Mouse (Mus musculus) CH12.LX (cell line): ENCODE results near the gene Il33. TPM values are rescaled to one million over a fixed set of nuclear protein-coding genes. Genes with fewer than 3 reads are reported as not detected.

Experiments used
- DNase-seq: peaks from one replicate; pipeline ENCODE4 v3.0.0-alpha.2; 2013; ENCODE audit errors: extremely low read depth
- H3K27ac ChIP-seq: 2 replicates; pipeline ENCODE4 v1.5.1; 2012; ENCODE audit warnings: low read depth, mild to moderate bottlenecking, control low read depth, moderate library complexity; ENCODE audit not compliant: insufficient read depth
- H3K27me3 ChIP-seq: replicated peaks from 2 replicates; pipeline ENCODE3; 2012; ENCODE audit warnings: inconsistent platforms
- H3K36me3 ChIP-seq, 2 experiments: replicated peaks in 1 of 2; 2 replicates each; pipeline versions ENCODE3 to v1.6.1; 2012; ENCODE audit warnings: inconsistent platforms in 1 of 2, low read length in 1 of 2, mild to moderate bottlenecking in 1 of 2, mixed read lengths in 1 of 2, moderate library complexity in 1 of 2; ENCODE audit not compliant: control insufficient read depth in 1 of 2, insufficient read depth in 1 of 2
- H3K4me1 ChIP-seq, 2 experiments: 2 replicates each; pipeline ENCODE4 v1.6.1; 2012; ENCODE audit warnings: inconsistent platforms in 1 of 2, moderate library complexity in 1 of 2; ENCODE audit not compliant: insufficient read depth in 2 of 2, control insufficient read depth in 1 of 2
- H3K4me2 ChIP-seq: 2 replicates; pipeline ENCODE4 v1.6.1; 2012; ENCODE audit warnings: low read depth, mild to moderate bottlenecking, control low read depth; ENCODE audit not compliant: poor library complexity, insufficient read depth, severe bottlenecking
- H3K4me3 ChIP-seq, 3 experiments: fragments of 150-350 bp in 1 of 3; sonication (generic) in 1 of 3; replicated peaks in 1 of 3; 2 replicates each; pipeline versions ENCODE3 to v1.5.1; 2011 to 2012; ENCODE audit warnings: low read depth in 2 of 3, low read length in 2 of 3, mild to moderate bottlenecking in 2 of 3, moderate library complexity in 2 of 3, control low read depth in 1 of 3, improper control_type of control experiment in 1 of 3, inconsistent platforms in 1 of 3, mixed read lengths in 1 of 3; ENCODE audit not compliant: poor library complexity in 1 of 3
- H3K79me2 ChIP-seq: replicated peaks from 2 replicates; pipeline ENCODE4 v1.6.1; 2012; ENCODE audit warnings: mild to moderate bottlenecking, moderate library complexity; ENCODE audit not compliant: control insufficient read depth, poor library complexity, insufficient read depth, severe bottlenecking; ENCODE audit errors: extremely low read depth
- H3K9ac ChIP-seq: 2 replicates; pipeline ENCODE4 v1.6.1; 2012; ENCODE audit warnings: low read depth, mild to moderate bottlenecking, control low read depth, moderate library complexity; ENCODE audit not compliant: insufficient read depth
- H3K9me3 ChIP-seq: replicated peaks from 2 replicates; pipeline ENCODE3; 2012; ENCODE audit warnings: low read length, inconsistent platforms, mixed read lengths
- CHD1 ChIP-seq: IDR thresholded peaks from 2 replicates; pipeline ENCODE4 v1.6.1; 2012; ENCODE audit warnings: low read depth, low read length, improper control_type of control experiment, inconsistent platforms
- CHD2 ChIP-seq: IDR thresholded peaks from 2 replicates; pipeline ENCODE4 v1.6.1; 2011; ENCODE audit warnings: low read length, improper control_type of control experiment
- CTCF ChIP-seq, 2 experiments: IDR thresholded peaks in 1 of 2; conservative IDR thresholded peaks in 1 of 2; 2 replicates each; pipeline ENCODE4 v1.5.1; 2011 to 2012; ENCODE audit warnings: low read depth in 2 of 2, low read length in 2 of 2, improper control_type of control experiment in 1 of 2, inconsistent platforms in 1 of 2, mild to moderate bottlenecking in 1 of 2, moderate library complexity in 1 of 2
- E2F4 ChIP-seq: IDR thresholded peaks from 2 replicates; pipeline ENCODE4 v1.6.1; 2011; ENCODE audit warnings: low read depth, low read length, improper control_type of control experiment; ENCODE audit not compliant: insufficient replicate concordance
- EP300 ChIP-seq: IDR thresholded peaks from 2 replicates; pipeline ENCODE4 v1.6.1; 2011; ENCODE audit warnings: low read length, improper control_type of control experiment
- ETS1 ChIP-seq: conservative IDR thresholded peaks from 2 replicates; pipeline ENCODE4 v1.6.1; 2012; ENCODE audit warnings: low read depth, mild to moderate bottlenecking, inconsistent platforms, low read length, improper control_type of control experiment, moderate library complexity
- GABPA ChIP-seq: IDR thresholded peaks from 2 replicates; pipeline ENCODE4 v1.6.1; 2012; ENCODE audit warnings: low read depth, low read length, improper control_type of control experiment, inconsistent platforms; ENCODE audit not compliant: insufficient replicate concordance
- IRF4 ChIP-seq: IDR thresholded peaks from 2 replicates; pipeline ENCODE4 v1.6.1; 2014; ENCODE audit warnings: low read depth, mild to moderate bottlenecking, inconsistent platforms, low read length, improper control_type of control experiment
- JUN ChIP-seq: IDR thresholded peaks from 2 replicates; pipeline ENCODE4 v1.6.1; 2011; ENCODE audit warnings: low read depth, mild to moderate bottlenecking, low read length, improper control_type of control experiment, moderate library complexity; ENCODE audit not compliant: insufficient read depth
- KAT2A ChIP-seq: IDR thresholded peaks from 2 replicates; pipeline ENCODE4 v1.6.1; 2012; ENCODE audit warnings: low read length, improper control_type of control experiment, inconsistent platforms; ENCODE audit not compliant: insufficient replicate concordance
- MAFK ChIP-seq: IDR thresholded peaks from 2 replicates; pipeline ENCODE4 v1.6.1; 2011; ENCODE audit warnings: low read length, improper control_type of control experiment; ENCODE audit not compliant: insufficient replicate concordance
- MAX ChIP-seq: IDR thresholded peaks from 2 replicates; pipeline ENCODE4 v1.6.1; 2011; ENCODE audit warnings: low read length, improper control_type of control experiment
- MEF2A ChIP-seq: IDR thresholded peaks from 2 replicates; pipeline ENCODE4 v1.6.1; 2014; ENCODE audit warnings: low read depth, mild to moderate bottlenecking, inconsistent platforms, low read length, improper control_type of control experiment, borderline replicate concordance
- MXI1 ChIP-seq: IDR thresholded peaks from 2 replicates; pipeline ENCODE4 v1.6.1; 2011; ENCODE audit warnings: mild to moderate bottlenecking, low read depth, low read length, improper control_type of control experiment
- MYC ChIP-seq: IDR thresholded peaks from 2 replicates; pipeline ENCODE4 v1.6.1; 2011; ENCODE audit warnings: low read depth, mild to moderate bottlenecking, improper control_type of control experiment, low read length
- NELFE ChIP-seq: IDR thresholded peaks from 2 replicates; pipeline ENCODE4 v1.6.1; 2011; ENCODE audit warnings: low read depth, low read length, improper control_type of control experiment
- NRF1 ChIP-seq: IDR thresholded peaks from 2 replicates; pipeline ENCODE4 v1.6.1; 2014; ENCODE audit warnings: low read depth, mild to moderate bottlenecking, inconsistent platforms, low read length, improper control_type of control experiment, moderate library complexity
- PAX5 ChIP-seq: IDR thresholded peaks from 2 replicates; pipeline ENCODE4 v1.6.1; 2012; ENCODE audit warnings: low read length, inconsistent platforms, mixed read lengths
- POLR2A ChIP-seq: IDR thresholded peaks from 2 replicates; pipeline ENCODE4 v1.6.1; 2011; ENCODE audit warnings: low read depth, mild to moderate bottlenecking, improper control_type of control experiment, low read length
- POLR2AphosphoS2 ChIP-seq: IDR thresholded peaks from 2 replicates; pipeline ENCODE4 v1.6.1; 2011; ENCODE audit warnings: low read depth, low read length, improper control_type of control experiment
- SIN3A ChIP-seq: IDR thresholded peaks from 2 replicates; pipeline ENCODE4 v1.6.1; 2012; ENCODE audit warnings: low read length, improper control_type of control experiment, inconsistent platforms
- SMC3 ChIP-seq: IDR thresholded peaks from 2 replicates; pipeline ENCODE4 v1.6.1; 2011; ENCODE audit warnings: low read depth, low read length, improper control_type of control experiment
- TBP ChIP-seq: conservative IDR thresholded peaks from 2 replicates; pipeline ENCODE4 v1.6.1; 2011; ENCODE audit warnings: low read depth, low read length, improper control_type of control experiment
- TCF12 ChIP-seq: IDR thresholded peaks from 2 replicates; pipeline ENCODE4 v1.6.1; 2014; ENCODE audit warnings: low read depth, mild to moderate bottlenecking, inconsistent platforms, low read length, improper control_type of control experiment
- UBTF ChIP-seq: IDR thresholded peaks from 2 replicates; pipeline ENCODE4 v1.6.1; 2012; ENCODE audit warnings: low read depth, mild to moderate bottlenecking, inconsistent platforms, low read length, improper control_type of control experiment, moderate library complexity
- USF2 ChIP-seq: conservative IDR thresholded peaks from 2 replicates; pipeline ENCODE4 v1.6.1; 2011; ENCODE audit warnings: low read depth, low read length, improper control_type of control experiment
- ZC3H11A ChIP-seq: IDR thresholded peaks from 2 replicates; pipeline ENCODE4 v1.6.1; 2012; ENCODE audit warnings: low read depth, mild to moderate bottlenecking, inconsistent platforms, low read length, improper control_type of control experiment
- ZKSCAN1 ChIP-seq: IDR thresholded peaks from 2 replicates; pipeline ENCODE4 v1.6.1; 2012; ENCODE audit warnings: low read depth, inconsistent platforms, low read length, improper control_type of control experiment, borderline replicate concordance
- dilution Hi-C: fragments of 300-500 bp; cut with MboI; formaldehyde crosslinking; loops from 2 replicates; pipeline ENCODE4 v1.14.3; 2020; ENCODE audit warnings: low sequenced_read_pairs; ENCODE audit not compliant: extremely low pct_unique_long_range_greater_than_20kb, extremely low pct_ligation_motif_present
- in situ Hi-C: fragments of 300-500 bp; cut with MboI; formaldehyde crosslinking; loops from 3 replicates; pipeline ENCODE4 v1.14.3; 2019; ENCODE audit warnings: low sequenced_read_pairs, low pct_ligation_motif_present, low pct_unique_long_range_greater_than_20kb, mixed read lengths
- polyA plus RNA-seq: library from polyadenylated mRNA; unstranded; fragments of >175 nt; gene quantifications from 2 replicates; pipeline ENCODE4 v1.2.1, GENCODE M21; 2012; ENCODE audit warnings: low read depth; ENCODE audit not compliant: insufficient read length
- total RNA-seq, 2 experiments: library from RNA; depleted of rRNA; stranded (reverse); fragments of 300-350 nt in 1 of 2; fragments of >200 nt in 1 of 2; gene quantifications; 2 replicates each; pipeline ENCODE4 v1.2.3; 2012 to 2014

Il33 gene
- total and polyA plus RNA-seq, 3 experiments: 0.08 to 0.32 (median 0.24) TPM

DNA sequence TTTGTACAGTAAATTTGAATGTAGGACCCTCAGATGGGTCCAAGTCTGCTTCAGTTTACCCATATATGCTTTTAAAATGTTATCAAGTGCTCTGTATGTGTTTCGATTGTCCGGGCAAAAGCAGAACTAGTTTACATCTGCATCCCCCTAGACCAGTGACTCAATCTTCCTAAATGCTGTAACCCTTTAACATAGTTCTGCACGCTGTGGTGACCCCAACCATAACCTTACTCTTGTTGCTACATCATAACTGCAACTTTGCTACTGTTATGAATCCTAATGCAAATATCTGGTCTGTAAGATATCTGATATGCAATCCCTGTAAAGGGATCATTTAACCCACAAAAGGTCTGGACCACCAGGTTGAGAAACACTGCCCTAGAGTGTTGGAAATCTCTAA is 28.9 kb downstream of the Il33 start:
- in situ Hi-C loops (no loop called here), dilution Hi-C loops (no loop called here)
- H3K4me2 ChIP-seq: no peak overlapping the region
- no peak overlapping the region for H3K27ac ChIP-seq
- H3K9me3 ChIP-seq: no peaks in the 10 kb centered on the region
- H3K9ac ChIP-seq: no peak overlapping the region
- no peak for DNase-seq
- no peaks in the 10 kb centered on the region for H3K79me2 ChIP-seq
- peaks cover 3 to 16% of the 10 kb centered on the region in 2 experiments; a peak in 2 of 4 replicates for H3K4me1 ChIP-seq
- TF ChIP-seq SIN3A (no peak), CHD2 (no peak), ETS1 (no peak), CHD1 (no peak), NRF1 (no peak), MEF2A (no peak), MAX (no peak), NELFE (no peak), UBTF (no peak), MAFK (no peak), E2F4 (no peak), USF2 (no peak), MXI1 (no peak), JUN (no peak)
- H3K27me3 ChIP-seq: no peaks in the 10 kb centered on the region
- H3K4me3 ChIP-seq: no peak overlapping the region
- H3K36me3 ChIP-seq: no peaks in the 10 kb centered on the region

DNA sequence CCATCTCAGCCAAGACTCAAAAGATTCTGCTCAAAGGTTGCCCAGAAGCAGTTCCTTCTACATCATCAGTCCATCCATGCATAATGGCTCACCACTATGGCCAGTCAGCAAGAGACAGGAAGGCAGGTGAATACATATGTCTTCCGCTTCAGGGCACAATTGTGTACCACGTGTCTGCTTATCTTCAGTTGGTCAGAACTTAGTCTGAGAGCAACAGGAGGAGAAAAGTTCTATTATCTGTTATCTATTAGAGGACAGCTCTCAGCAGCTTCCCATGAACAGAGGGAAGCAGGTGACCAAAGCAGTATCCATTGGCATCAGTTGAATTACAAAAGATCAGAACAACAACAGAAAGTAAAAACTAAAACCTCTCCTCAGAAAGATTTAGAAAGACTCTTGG is 30.5 kb downstream of the Il33 start:
- H3K79me2 ChIP-seq: no peaks in the 10 kb centered on the region
- no peak overlapping the region for H3K27ac ChIP-seq
- TF ChIP-seq CTCF (conservative IDR thresholded peaks at IDR 0.05 in 1 of 2, IDR thresholded peaks at IDR 0.05 in 1 of 2; ENCODE audit: low read depth in 2 of 2, low read length in 2 of 2): no peak
- no peak for TF ChIP-seq SMC3
- no peak for TF ChIP-seq TCF12
- TF ChIP-seq USF2: no peak
- TF ChIP-seq GABPA: no peak
- TF ChIP-seq EP300: no peak
- no peak for TF ChIP-seq TBP
- TF ChIP-seq IRF4: no peak
- no peak for TF ChIP-seq UBTF
- no peak for TF ChIP-seq KAT2A
- TF ChIP-seq POLR2A: no peak
- TF ChIP-seq ZKSCAN1: no peak
- TF ChIP-seq PAX5: no peak
- TF ChIP-seq SIN3A: no peak
- TF ChIP-seq E2F4: no peak
- TF ChIP-seq POLR2AphosphoS2: no peak
- TF ChIP-seq CHD1: no peak
- TF ChIP-seq MXI1: no peak
- TF ChIP-seq MYC: no peak
- no peak for TF ChIP-seq ZC3H11A
- TF ChIP-seq, all 38 proteins: peak for 0
- in situ Hi-C loops: no loop called here
- no peak overlapping the region for H3K9ac ChIP-seq
- H3K4me2 ChIP-seq: no peak overlapping the region
- H3K36me3 ChIP-seq: no peaks in the 10 kb centered on the region
- H3K4me3 ChIP-seq: no peak overlapping the region
- no peak for DNase-seq
- H3K27me3 ChIP-seq: no peaks in the 10 kb centered on the region
- dilution Hi-C loops: no loop called here
- no peaks in the 10 kb centered on the region for H3K9me3 ChIP-seq
- peaks cover 3 to 16% of the 10 kb centered on the region in 2 experiments; a peak in 2 of 4 replicates for H3K4me1 ChIP-seq
